Mouse (Mus musculus) induced T-regulatory cell, adult 2 months (primary cell): Measurements from ENCODE around the gene St8sia2.
"Not testable (repeated sequence)": the region's sequence is repeated elsewhere in the genome, so short reads cannot be mapped to it uniquely, and the experiment has no call there.

Source experiments
- DNase-seq: peaks from one replicate; pipeline ENCODE4 v3.0.0-alpha.2; 2012; ENCODE audit warnings: low read depth

Gene St8sia2

DNA sequence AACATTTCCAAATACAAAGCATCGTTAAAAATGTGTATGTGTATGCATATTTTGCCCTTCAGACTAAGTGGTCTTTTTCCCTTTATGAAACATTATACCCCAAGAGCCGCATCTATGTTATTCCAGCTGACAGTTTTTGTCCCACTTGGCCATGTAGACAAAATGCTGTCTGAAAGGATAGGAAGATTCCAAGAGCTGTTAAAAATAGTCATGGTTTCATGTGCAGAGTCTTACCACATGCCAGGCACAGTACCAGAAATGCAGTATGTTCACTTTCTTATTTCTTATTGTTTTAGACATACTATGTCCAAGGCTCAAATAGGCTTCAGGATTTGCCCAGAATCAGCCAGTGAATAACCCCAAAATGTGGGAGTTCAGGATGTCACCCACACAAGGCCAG, 24.1 kb downstream of the St8sia2 start:
- DNase-seq = no peak

GRCm38 (mm10) chr7:73972157-73972556, 41.3 kb downstream of the St8sia2 start:
- DNase-seq = not testable (repeated sequence)

DNA sequence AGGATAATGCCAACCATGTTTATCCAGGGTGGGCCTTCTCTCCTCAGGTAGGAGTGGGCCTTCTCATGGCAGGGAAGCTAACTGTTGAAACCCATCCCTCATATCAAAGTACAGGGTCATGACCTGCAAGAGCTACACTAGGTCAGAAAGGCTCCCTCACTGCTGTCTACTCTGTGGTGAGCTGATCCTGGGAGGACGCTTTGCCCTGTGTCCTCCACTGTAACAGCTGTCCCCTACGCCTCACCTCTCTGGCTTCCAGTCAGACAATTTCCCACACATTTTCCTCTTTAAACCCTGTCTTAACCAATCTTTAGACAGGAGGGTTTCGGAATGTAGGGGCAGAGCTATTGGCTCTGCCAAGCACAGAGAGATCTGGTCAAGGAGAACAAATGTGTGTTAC, 48.3 kb downstream of the St8sia2 start:
- no peak for DNase-seq

DNA sequence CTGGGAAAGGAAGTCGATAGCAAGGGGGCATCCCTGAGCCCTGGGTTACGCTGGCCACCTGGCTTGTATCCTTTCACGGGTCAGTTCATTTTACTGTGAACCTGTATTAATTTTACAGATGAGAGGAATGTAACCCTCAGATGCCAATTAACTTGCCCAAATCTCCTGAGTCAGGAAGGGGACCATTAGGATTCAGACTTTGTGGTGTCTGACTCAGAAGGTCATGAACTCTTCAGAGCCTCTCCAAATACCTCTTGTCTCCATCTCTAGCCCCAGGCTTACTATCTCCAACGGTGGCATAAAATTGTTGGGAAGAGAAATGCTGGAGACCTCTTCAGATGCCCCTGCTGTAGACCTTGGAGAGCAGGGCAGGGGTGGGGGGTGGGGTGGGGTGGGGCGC, 51.1 kb downstream of the St8sia2 start:
- DNase-seq = no peak

- no peak for DNase-seq
These were observed 59.0 kb downstream of the St8sia2 start for GRCm38 (mm10) chr7:73954441-73954840.

DNA sequence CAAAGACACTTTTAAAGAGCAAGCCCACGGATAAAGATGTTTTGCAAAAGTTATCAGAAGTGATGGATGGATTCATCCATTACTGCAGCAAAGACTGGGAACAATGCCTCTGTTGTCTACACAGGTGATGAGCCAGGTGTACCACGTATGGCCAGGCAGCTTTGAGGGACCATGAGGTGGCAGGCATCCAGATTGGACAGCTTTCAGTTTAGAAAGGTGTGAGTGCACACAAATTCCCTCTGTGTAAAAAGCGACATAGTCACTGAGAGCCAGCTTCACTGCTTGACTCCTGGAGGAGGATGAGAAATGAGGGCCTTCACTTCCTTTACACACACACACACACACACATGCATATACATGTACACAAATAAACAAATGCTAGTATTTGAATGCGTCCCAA, 60.4 kb downstream of the St8sia2 start:
- DNase-seq = no peak

GRCm38 (mm10) chr7:73941640-73942039, 71.8 kb downstream of the St8sia2 start:
- DNase-seq = no peak

- DNase-seq = no peak
These were observed 74.3 kb downstream of the St8sia2 start for GRCm38 (mm10) chr7:73939236-73939635.

DNA sequence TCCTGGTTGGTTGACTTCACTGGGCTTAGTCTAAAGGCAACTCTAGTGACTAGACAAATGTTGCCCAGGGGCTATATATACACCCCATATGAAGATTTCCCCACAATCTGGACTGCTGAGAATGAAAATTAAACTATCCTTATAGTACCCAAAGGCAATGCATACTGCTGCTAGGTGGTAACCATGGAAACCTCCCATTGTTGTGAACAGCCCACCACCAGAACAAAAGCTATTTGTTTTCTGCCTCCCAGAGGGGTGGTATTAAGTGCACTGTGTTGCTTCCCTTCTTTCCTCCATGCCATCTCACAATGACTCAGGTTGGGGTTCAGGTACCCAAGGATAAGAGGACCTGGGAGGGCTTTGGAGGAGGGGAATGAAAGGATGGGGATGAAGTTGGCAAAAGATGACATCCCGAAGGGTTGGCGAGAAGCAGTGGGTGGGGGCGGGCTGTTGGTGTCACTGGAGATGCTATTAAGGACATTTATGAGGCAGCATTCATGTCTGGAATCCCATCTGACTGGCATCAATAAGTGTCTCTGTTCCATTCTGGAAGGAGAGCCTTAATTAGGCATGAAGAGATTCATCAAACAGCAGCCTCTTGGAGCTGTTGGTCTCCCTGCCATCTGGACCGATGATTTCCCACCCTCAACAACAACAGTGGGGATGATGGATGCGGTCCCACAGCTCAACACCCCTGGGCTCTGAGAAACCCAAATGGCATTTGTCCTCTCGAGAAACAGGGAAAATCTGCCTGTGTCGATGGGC, 75.3 kb downstream of the St8sia2 start:
- no peak for DNase-seq

DNA sequence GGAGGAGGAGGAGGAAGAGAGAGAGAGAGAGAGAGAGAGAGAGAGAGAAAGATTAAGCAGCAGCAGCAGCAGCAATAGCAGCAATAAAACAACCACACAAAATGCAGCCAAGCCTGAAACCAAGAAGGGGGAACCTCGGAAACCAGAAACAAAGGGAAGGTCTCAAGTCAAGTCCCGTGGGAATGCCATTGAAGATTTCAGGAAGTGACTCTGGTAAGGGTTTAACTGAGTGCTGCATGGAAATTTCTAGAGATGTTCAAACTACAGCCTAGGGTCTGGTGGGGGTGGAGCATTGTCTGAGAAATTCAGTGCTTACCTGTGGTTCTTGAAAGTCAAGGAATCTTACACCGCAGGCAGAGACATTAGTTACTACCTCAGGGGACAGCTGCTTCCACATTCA, 77.4 kb downstream of the St8sia2 start:
- no peak for DNase-seq

GRCm38 (mm10) chr7:73935703-73936102, 77.8 kb downstream of the St8sia2 start:
- DNase-seq = no peak

DNA sequence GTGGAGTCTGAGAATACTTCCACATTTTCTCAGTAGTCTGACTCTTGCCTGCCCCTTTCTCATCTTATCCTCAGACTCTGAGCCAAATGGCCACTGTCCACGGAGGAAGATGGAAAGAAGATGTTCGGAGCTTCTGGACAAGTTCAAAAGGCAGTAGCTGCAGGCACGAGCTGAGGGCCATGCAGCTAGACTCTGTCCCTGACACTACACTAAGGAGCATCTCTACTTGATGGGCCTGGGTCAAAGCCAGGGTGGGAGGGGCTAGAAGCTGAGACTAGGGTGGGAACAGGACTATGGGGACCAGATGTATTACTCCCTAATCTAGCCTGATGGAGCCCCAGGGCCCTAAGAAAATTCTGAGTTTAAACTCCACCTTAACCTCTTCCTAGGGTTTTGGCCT, 80.5 kb downstream of the St8sia2 start:
- DNase-seq = no peak

- DNase-seq = no peak
These were observed 92.5 kb downstream of the St8sia2 start for GRCm38 (mm10) chr7:73920921-73921485.

GRCm38 (mm10) chr7:73917633-73918311, 95.7 kb downstream of the St8sia2 start:
- DNase-seq = no peak

- no peak for DNase-seq
These were observed 101.6 kb downstream of the St8sia2 start for GRCm38 (mm10) chr7:73911899-73912298.

- no peak for DNase-seq
These were observed 102.6 kb downstream of the St8sia2 start for GRCm38 (mm10) chr7:73910843-73911242.

- no peak for DNase-seq
These were observed 103.9 kb downstream of the St8sia2 start for GRCm38 (mm10) chr7:73909432-73910205.

DNA sequence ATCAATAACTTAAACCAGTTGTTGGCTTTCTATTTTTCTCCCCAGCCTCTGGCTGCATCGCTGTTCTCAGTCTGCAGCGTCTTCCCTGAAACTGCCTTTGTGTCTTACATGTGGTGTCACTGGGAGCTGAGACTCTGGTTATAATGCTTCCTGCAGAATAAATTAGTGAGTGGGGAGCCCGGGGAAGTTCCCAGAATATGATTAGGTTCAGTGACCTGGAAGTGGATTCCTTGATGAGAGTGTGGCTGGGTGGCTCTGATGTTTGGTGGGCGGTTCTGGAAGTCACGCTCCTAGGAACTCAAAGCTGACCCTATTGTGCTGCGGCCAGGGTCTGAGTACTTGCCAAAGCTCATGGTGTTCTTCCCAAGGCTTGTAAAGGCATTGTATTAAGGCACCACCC, 119.0 kb downstream of the St8sia2 start:
- no peak for DNase-seq

- DNase-seq = no peak
These were observed 121.7 kb downstream of the St8sia2 start for GRCm38 (mm10) chr7:73891830-73892229.

DNA sequence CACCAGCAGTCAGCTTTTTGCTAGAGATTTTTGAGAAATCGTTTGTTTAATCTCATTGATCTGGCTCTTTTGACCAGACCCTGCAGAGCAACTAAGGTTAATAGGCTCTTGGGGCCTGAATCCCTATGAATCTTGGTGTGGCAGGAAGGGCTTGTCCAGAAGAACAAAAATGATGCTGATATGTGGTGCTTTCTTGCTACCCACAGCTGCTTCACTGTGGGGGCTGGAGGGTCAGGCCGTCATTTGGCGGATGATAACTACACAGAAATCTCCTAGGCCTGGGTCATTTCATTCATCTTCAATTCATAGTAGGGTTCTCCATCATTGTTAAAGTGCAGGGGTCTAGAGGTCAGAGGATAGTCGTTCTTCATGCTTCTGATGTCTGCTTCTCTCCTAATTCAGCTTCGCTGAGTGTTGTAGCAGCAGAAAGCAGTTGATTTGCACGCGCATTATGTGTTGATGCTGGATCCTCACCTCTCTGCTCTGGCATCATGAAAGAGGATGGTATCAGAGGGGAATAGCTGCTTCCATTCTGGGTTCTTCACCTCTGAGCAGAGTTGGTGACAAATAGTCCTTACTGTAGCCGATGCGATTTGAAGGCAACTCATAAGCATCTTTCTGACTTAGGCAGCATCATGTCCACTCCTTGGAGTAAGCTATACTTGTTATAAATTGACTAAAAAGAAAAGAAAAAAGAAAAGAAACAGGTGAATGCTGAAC, 122.4 kb downstream of the St8sia2 start:
- no peak for DNase-seq

GRCm38 (mm10) chr7:73890466-73890865, 123.0 kb downstream of the St8sia2 start:
- no peak for DNase-seq
